Mouse (Mus musculus): ENCODE measurements around the gene Hmcn1. TPM values are rescaled to one million over a fixed set of nuclear protein-coding genes. Genes with fewer than 3 reads are reported as not detected.

The Hmcn1 gene
- polyA plus RNA-seq, 1 experiment = 1.6 TPM

- no peak overlapping the region for H3K4me3 ChIP-seq (ENCODE audit: low read depth, low read length)
- no peak overlapping the region for H3K9ac ChIP-seq (ENCODE audit: low read depth, poor library complexity, severe bottlenecking)
- no peak for TF ChIP-seq POLR2A (IDR thresholded peaks at IDR 0.05; ENCODE audit: insufficient read depth, low read length)
- TF ChIP-seq EP300 (IDR thresholded peaks at IDR 0.05; ENCODE audit: insufficient read depth, low read depth, low read length) = no peak
- no peak for TF ChIP-seq CTCF (IDR thresholded peaks at IDR 0.05; ENCODE audit: low read depth, low read length)
- H3K9me3 ChIP-seq (replicated peaks; ENCODE audit: control insufficient read depth, insufficient read depth, low read length, poor library complexity, severe bottlenecking) = no peaks in the 10 kb centered on the region
- H3K27me3 ChIP-seq (ENCODE audit: control insufficient read depth, insufficient read depth, low read length, poor library complexity, severe bottlenecking) = no peaks in the 10 kb centered on the region
- no peak overlapping the region for H3K27ac ChIP-seq (ENCODE audit: insufficient read depth, low read length)
- H3K36me3 ChIP-seq (ENCODE audit: control insufficient read depth, insufficient read depth, low read length, poor library complexity, severe bottlenecking) = no peaks in the 10 kb centered on the region
- no peaks in the 10 kb centered on the region for H3K4me1 ChIP-seq (ENCODE audit: control insufficient read depth, insufficient read depth, low read length)
Measured at GRCm38 (mm10) chr1:150886267-150886666, 107.0 kb downstream of the Hmcn1 start.

GRCm38 (mm10) chr1:150878421-150878820, 114.8 kb downstream of the Hmcn1 start:
- no peak overlapping the region for H3K9ac ChIP-seq (ENCODE audit: low read depth, poor library complexity, severe bottlenecking)
- TF ChIP-seq POLR2A (IDR thresholded peaks at IDR 0.05; ENCODE audit: insufficient read depth, low read length) = no peak
- no peak for TF ChIP-seq EP300 (IDR thresholded peaks at IDR 0.05; ENCODE audit: insufficient read depth, low read depth, low read length)
- no peak for TF ChIP-seq CTCF (IDR thresholded peaks at IDR 0.05; ENCODE audit: low read depth, low read length)
- H3K9me3 ChIP-seq (replicated peaks; ENCODE audit: control insufficient read depth, insufficient read depth, low read length, poor library complexity, severe bottlenecking) = no peaks in the 10 kb centered on the region
- H3K27ac ChIP-seq (ENCODE audit: insufficient read depth, low read length) = no peak overlapping the region
- H3K4me3 ChIP-seq (ENCODE audit: low read depth, low read length) = no peak overlapping the region
- H3K27me3 ChIP-seq (ENCODE audit: control insufficient read depth, insufficient read depth, low read length, poor library complexity, severe bottlenecking) = no peaks in the 10 kb centered on the region
- no peaks in the 10 kb centered on the region for H3K36me3 ChIP-seq (ENCODE audit: control insufficient read depth, insufficient read depth, low read length, poor library complexity, severe bottlenecking)
- no peaks in the 10 kb centered on the region for H3K4me1 ChIP-seq (ENCODE audit: control insufficient read depth, insufficient read depth, low read length)

- Histone ChIP-seq H3K9me3 (replicated peaks; ENCODE audit: control insufficient read depth, insufficient read depth, low read length, poor library complexity, severe bottlenecking) (no peaks in the 10 kb centered on the region), H3K27me3 (ENCODE audit: control insufficient read depth, insufficient read depth, low read length, poor library complexity, severe bottlenecking) (no peaks in the 10 kb centered on the region), H3K4me1 (ENCODE audit: control insufficient read depth, insufficient read depth, low read length) (no peaks in the 10 kb centered on the region), H3K27ac (ENCODE audit: insufficient read depth, low read length) (no peak overlapping the region), H3K4me3 (ENCODE audit: low read depth, low read length) (no peak overlapping the region), H3K36me3 (ENCODE audit: control insufficient read depth, insufficient read depth, low read length, poor library complexity, severe bottlenecking) (no peaks in the 10 kb centered on the region), H3K9ac (ENCODE audit: low read depth, poor library complexity, severe bottlenecking) (no peak overlapping the region)
- TF ChIP-seq EP300 (IDR thresholded peaks at IDR 0.05; ENCODE audit: insufficient read depth, low read depth, low read length) = no peak
- no peak for TF ChIP-seq POLR2A (IDR thresholded peaks at IDR 0.05; ENCODE audit: insufficient read depth, low read length)
- no peak for TF ChIP-seq CTCF (IDR thresholded peaks at IDR 0.05; ENCODE audit: low read depth, low read length)
Measured at GRCm38 (mm10) chr1:150877920-150878319, 115.3 kb downstream of the Hmcn1 start.

GRCm38 (mm10) chr1:150874025-150874424, 119.2 kb downstream of the Hmcn1 start:
- TF ChIP-seq CTCF (IDR thresholded peaks at IDR 0.05; ENCODE audit: low read depth, low read length) (no peak), POLR2A (IDR thresholded peaks at IDR 0.05; ENCODE audit: insufficient read depth, low read length) (no peak), EP300 (IDR thresholded peaks at IDR 0.05; ENCODE audit: insufficient read depth, low read depth, low read length) (no peak)
- Histone ChIP-seq H3K9ac (ENCODE audit: low read depth, poor library complexity, severe bottlenecking) (no peak overlapping the region), H3K9me3 (replicated peaks; ENCODE audit: control insufficient read depth, insufficient read depth, low read length, poor library complexity, severe bottlenecking) (no peaks in the 10 kb centered on the region), H3K36me3 (ENCODE audit: control insufficient read depth, insufficient read depth, low read length, poor library complexity, severe bottlenecking) (no peaks in the 10 kb centered on the region), H3K27ac (ENCODE audit: insufficient read depth, low read length) (no peak overlapping the region), H3K4me1 (ENCODE audit: control insufficient read depth, insufficient read depth, low read length) (no peaks in the 10 kb centered on the region), H3K4me3 (ENCODE audit: low read depth, low read length) (no peak overlapping the region), H3K27me3 (ENCODE audit: control insufficient read depth, insufficient read depth, low read length, poor library complexity, severe bottlenecking) (no peaks in the 10 kb centered on the region)

- TF ChIP-seq CTCF (IDR thresholded peaks at IDR 0.05; ENCODE audit: low read depth, low read length) (no peak), EP300 (IDR thresholded peaks at IDR 0.05; ENCODE audit: insufficient read depth, low read depth, low read length) (no peak), POLR2A (IDR thresholded peaks at IDR 0.05; ENCODE audit: insufficient read depth, low read length) (no peak)
- H3K27ac ChIP-seq (ENCODE audit: insufficient read depth, low read length) = no peak overlapping the region
- H3K9ac ChIP-seq (ENCODE audit: low read depth, poor library complexity, severe bottlenecking) = no peak overlapping the region
- no peak overlapping the region for H3K4me3 ChIP-seq (ENCODE audit: low read depth, low read length)
- no peaks in the 10 kb centered on the region for H3K9me3 ChIP-seq (replicated peaks; ENCODE audit: control insufficient read depth, insufficient read depth, low read length, poor library complexity, severe bottlenecking)
- no peaks in the 10 kb centered on the region for H3K4me1 ChIP-seq (ENCODE audit: control insufficient read depth, insufficient read depth, low read length)
- H3K27me3 ChIP-seq (ENCODE audit: control insufficient read depth, insufficient read depth, low read length, poor library complexity, severe bottlenecking) = no peaks in the 10 kb centered on the region
- H3K36me3 ChIP-seq (ENCODE audit: control insufficient read depth, insufficient read depth, low read length, poor library complexity, severe bottlenecking) = no peaks in the 10 kb centered on the region
Measured at GRCm38 (mm10) chr1:150873231-150873630, 120.0 kb downstream of the Hmcn1 start.

GRCm38 (mm10) chr1:150872105-150872504, 121.1 kb downstream of the Hmcn1 start:
- TF ChIP-seq EP300 (IDR thresholded peaks at IDR 0.05; ENCODE audit: insufficient read depth, low read depth, low read length) (no peak), POLR2A (IDR thresholded peaks at IDR 0.05; ENCODE audit: insufficient read depth, low read length) (no peak), CTCF (IDR thresholded peaks at IDR 0.05; ENCODE audit: low read depth, low read length) (no peak)
- Histone ChIP-seq H3K27ac (ENCODE audit: insufficient read depth, low read length) (no peak overlapping the region), H3K27me3 (ENCODE audit: control insufficient read depth, insufficient read depth, low read length, poor library complexity, severe bottlenecking) (no peaks in the 10 kb centered on the region)

More at GRCm38 (mm10) chr1:150872105-150872504, 121.1 kb downstream of the Hmcn1 start:
- Histone ChIP-seq H3K4me1 (ENCODE audit: control insufficient read depth, insufficient read depth, low read length) (no peaks in the 10 kb centered on the region), H3K36me3 (ENCODE audit: control insufficient read depth, insufficient read depth, low read length, poor library complexity, severe bottlenecking) (no peaks in the 10 kb centered on the region), H3K9me3 (replicated peaks; ENCODE audit: control insufficient read depth, insufficient read depth, low read length, poor library complexity, severe bottlenecking) (no peaks in the 10 kb centered on the region), H3K4me3 (ENCODE audit: low read depth, low read length) (no peak overlapping the region), H3K9ac (ENCODE audit: low read depth, poor library complexity, severe bottlenecking) (no peak overlapping the region)
